Mouse (Mus musculus): ENCODE results near the gene Gm9958. TPM values are rescaled to one million over a fixed set of nuclear protein-coding genes. Genes with fewer than 3 reads are reported as not detected.
A peak's percentile ranks its signal among the peaks of the same experiment; 100 is the strongest.

Gm9958 gene
- total RNA-seq, 1 experiment: 0.94 TPM

- Histone ChIP-seq H3K9me3 (ENCODE audit: control insufficient read depth, insufficient read depth, low read depth, low read length) (no peaks in the 10 kb centered on the region), H3K4me1 (ENCODE audit: control insufficient read depth in 2 of 2, insufficient read depth in 2 of 2, low read length in 2 of 2, poor library complexity in 1 of 2) (peaks cover 0 to 7% of the 10 kb centered on the region in 2 experiments; a peak in 2 of 4 replicates), H3K36me3 (ENCODE audit: control insufficient read depth, insufficient read depth, low read length, poor library complexity, severe bottlenecking) (no peaks in the 10 kb centered on the region), H3K4me3 (ENCODE audit: insufficient read depth in 1 of 2, low read depth in 1 of 2, low read length in 2 of 2, poor library complexity in 1 of 2, severe bottlenecking in 1 of 2) (peak overlapping the region; percentile 0 to 33; a peak in 2 of 4 replicates), H3K9ac (ENCODE audit: insufficient read depth, low read depth, low read length, poor library complexity, severe bottlenecking) (no peak overlapping the region), H3K27ac (ENCODE audit: insufficient read depth, low read depth, low read length, poor library complexity, severe bottlenecking) (no peak overlapping the region)
- in situ Hi-C loops (cut with MboI; ENCODE audit: low sequenced_read_pairs in 2 of 2, unreplicated experiment in 2 of 2): no loop called here
- TF ChIP-seq ZNF384 (IDR thresholded peaks at IDR 0.05; ENCODE audit: low read depth, low read length) (no peak), ZC3H11A (IDR thresholded peaks at IDR 0.05; ENCODE audit: borderline replicate concordance, low read depth, low read length) (no peak)
- DNase-seq (ENCODE audit: low read depth, low spot score): no peak
Measured at GRCm38 (mm10) chr5:90339129-90339952, 27.7 kb upstream of the Gm9958 start.

GRCm38 (mm10) chr5:90339953-90340343 lies 27.1 kb upstream of the Gm9958 start:
- no peak overlapping the region for H3K9ac ChIP-seq (ENCODE audit: insufficient read depth, low read depth, low read length, poor library complexity, severe bottlenecking)
- in situ Hi-C loops (cut with MboI; ENCODE audit: low sequenced_read_pairs in 2 of 2, unreplicated experiment in 2 of 2): no loop called here
- H3K27ac ChIP-seq (ENCODE audit: insufficient read depth, low read depth, low read length, poor library complexity, severe bottlenecking): no peak overlapping the region
- DNase-seq (ENCODE audit: low read depth, low spot score): no peak
- no peak overlapping the region; a peak in 1 of 4 replicates for H3K4me3 ChIP-seq (ENCODE audit: insufficient read depth in 1 of 2, low read depth in 1 of 2, low read length in 2 of 2, poor library complexity in 1 of 2, severe bottlenecking in 1 of 2)
- H3K4me1 ChIP-seq (ENCODE audit: control insufficient read depth in 2 of 2, insufficient read depth in 2 of 2, low read length in 2 of 2, poor library complexity in 1 of 2): peaks cover 0 to 7% of the 10 kb centered on the region in 2 experiments; a peak in 2 of 4 replicates
- TF ChIP-seq ZNF384 (IDR thresholded peaks at IDR 0.05; ENCODE audit: low read depth, low read length) (no peak), ZC3H11A (IDR thresholded peaks at IDR 0.05; ENCODE audit: borderline replicate concordance, low read depth, low read length) (no peak), HCFC1 (IDR thresholded peaks at IDR 0.05; ENCODE audit: borderline replicate concordance, insufficient read depth, low read length) (no peak)
- H3K9me3 ChIP-seq (ENCODE audit: control insufficient read depth, insufficient read depth, low read depth, low read length): no peaks in the 10 kb centered on the region
- no peaks in the 10 kb centered on the region for H3K36me3 ChIP-seq (ENCODE audit: control insufficient read depth, insufficient read depth, low read length, poor library complexity, severe bottlenecking)

- Histone ChIP-seq H3K4me3 (ENCODE audit: insufficient read depth in 1 of 2, low read depth in 1 of 2, low read length in 2 of 2, poor library complexity in 1 of 2, severe bottlenecking in 1 of 2) (no peak overlapping the region), H3K4me1 (ENCODE audit: control insufficient read depth in 2 of 2, insufficient read depth in 2 of 2, low read length in 2 of 2, poor library complexity in 1 of 2) (peaks cover 0 to 7% of the 10 kb centered on the region in 2 experiments; a peak in 2 of 4 replicates), H3K9me3 (ENCODE audit: control insufficient read depth, insufficient read depth, low read depth, low read length) (no peaks in the 10 kb centered on the region), H3K27ac (ENCODE audit: insufficient read depth, low read depth, low read length, poor library complexity, severe bottlenecking) (no peak overlapping the region), H3K36me3 (ENCODE audit: control insufficient read depth, insufficient read depth, low read length, poor library complexity, severe bottlenecking) (no peaks in the 10 kb centered on the region), H3K9ac (ENCODE audit: insufficient read depth, low read depth, low read length, poor library complexity, severe bottlenecking) (no peak overlapping the region)
- TF ChIP-seq HCFC1 (IDR thresholded peaks at IDR 0.05; ENCODE audit: borderline replicate concordance, insufficient read depth, low read length) (no peak), CHD2 (IDR thresholded peaks at IDR 0.05; ENCODE audit: low read depth, low read length) (no peak), MAFK (IDR thresholded peaks at IDR 0.05; ENCODE audit: insufficient read depth, low read depth, low read length) (no peak), ZC3H11A (IDR thresholded peaks at IDR 0.05; ENCODE audit: borderline replicate concordance, low read depth, low read length) (no peak), ZNF384 (IDR thresholded peaks at IDR 0.05; ENCODE audit: low read depth, low read length) (no peak)
- DNase-seq (ENCODE audit: low read depth, low spot score): no peak
- in situ Hi-C loops (cut with MboI; ENCODE audit: low sequenced_read_pairs in 2 of 2, unreplicated experiment in 2 of 2): no loop called here
Measured at GRCm38 (mm10) chr5:90340847-90341246, 26.2 kb upstream of the Gm9958 start.

- H3K4me1 ChIP-seq (ENCODE audit: control insufficient read depth in 2 of 2, insufficient read depth in 2 of 2, low read length in 2 of 2, poor library complexity in 1 of 2): no peaks in the 10 kb centered on the region
- TF ChIP-seq HCFC1 (IDR thresholded peaks at IDR 0.05; ENCODE audit: borderline replicate concordance, insufficient read depth, low read length) (no peak), CHD2 (IDR thresholded peaks at IDR 0.05; ENCODE audit: low read depth, low read length) (no peak), ZC3H11A (IDR thresholded peaks at IDR 0.05; ENCODE audit: borderline replicate concordance, low read depth, low read length) (no peak), ZNF384 (IDR thresholded peaks at IDR 0.05; ENCODE audit: low read depth, low read length) (no peak), MAFK (IDR thresholded peaks at IDR 0.05; ENCODE audit: insufficient read depth, low read depth, low read length) (no peak)
- H3K4me3 ChIP-seq (ENCODE audit: insufficient read depth in 1 of 2, low read depth in 1 of 2, low read length in 2 of 2, poor library complexity in 1 of 2, severe bottlenecking in 1 of 2): no peak overlapping the region
- no peaks in the 10 kb centered on the region; the same call in 1 of the 2 replicates for H3K36me3 ChIP-seq (ENCODE audit: control insufficient read depth, insufficient read depth, low read length, poor library complexity, severe bottlenecking)
- no peak overlapping the region for H3K9ac ChIP-seq (ENCODE audit: insufficient read depth, low read depth, low read length, poor library complexity, severe bottlenecking)
- in situ Hi-C loops (cut with MboI; ENCODE audit: low sequenced_read_pairs in 2 of 2, unreplicated experiment in 2 of 2): no loop called here
- H3K27ac ChIP-seq (ENCODE audit: insufficient read depth, low read depth, low read length, poor library complexity, severe bottlenecking): no peak overlapping the region
- DNase-seq (ENCODE audit: low read depth, low spot score): no peak
- no peaks in the 10 kb centered on the region for H3K9me3 ChIP-seq (ENCODE audit: control insufficient read depth, insufficient read depth, low read depth, low read length)
Measured at GRCm38 (mm10) chr5:90346877-90347276, 20.1 kb upstream of the Gm9958 start.

All from ES-E14 (cell line).